Mouse (Mus musculus): ENCODE measurements at regions not wholly inside any gene's neighbourhood (a gene's known extent, or its start where the extent isn't known, plus 50 kb on each side); places are given as distances from the start of the nearest gene placed in this dataset.

DNA sequence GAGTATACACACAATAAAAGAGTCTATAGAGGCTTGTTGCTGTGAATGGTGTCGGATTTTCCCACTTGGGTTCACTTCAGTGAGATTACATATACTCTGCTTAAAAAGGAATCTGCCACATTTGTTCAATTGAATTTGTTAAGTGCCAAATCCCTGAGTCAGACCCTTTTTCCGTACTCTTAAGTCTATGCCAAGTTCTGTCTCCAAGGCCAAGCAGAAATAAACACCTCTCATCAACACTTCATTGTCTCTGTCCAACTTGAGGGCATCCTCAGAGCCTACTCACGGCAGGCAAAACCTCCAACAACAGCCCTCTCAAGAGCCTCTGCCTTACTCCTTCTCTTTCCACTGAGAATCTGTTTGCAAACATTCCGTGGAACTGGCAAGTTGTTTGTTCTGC lies 325.6 kb upstream of the Nr2f2 start:
- no peak for TF ChIP-seq CTCF (IDR thresholded peaks at IDR 0.05; ENCODE audit: insufficient read depth, low read depth, low read length)
- TF ChIP-seq POLR2A (IDR thresholded peaks at IDR 0.05; ENCODE audit: insufficient read depth, low read depth, low read length): no peak
